Mouse (Mus musculus): ENCODE results near the gene Myh9.

The Myh9 gene

DNA sequence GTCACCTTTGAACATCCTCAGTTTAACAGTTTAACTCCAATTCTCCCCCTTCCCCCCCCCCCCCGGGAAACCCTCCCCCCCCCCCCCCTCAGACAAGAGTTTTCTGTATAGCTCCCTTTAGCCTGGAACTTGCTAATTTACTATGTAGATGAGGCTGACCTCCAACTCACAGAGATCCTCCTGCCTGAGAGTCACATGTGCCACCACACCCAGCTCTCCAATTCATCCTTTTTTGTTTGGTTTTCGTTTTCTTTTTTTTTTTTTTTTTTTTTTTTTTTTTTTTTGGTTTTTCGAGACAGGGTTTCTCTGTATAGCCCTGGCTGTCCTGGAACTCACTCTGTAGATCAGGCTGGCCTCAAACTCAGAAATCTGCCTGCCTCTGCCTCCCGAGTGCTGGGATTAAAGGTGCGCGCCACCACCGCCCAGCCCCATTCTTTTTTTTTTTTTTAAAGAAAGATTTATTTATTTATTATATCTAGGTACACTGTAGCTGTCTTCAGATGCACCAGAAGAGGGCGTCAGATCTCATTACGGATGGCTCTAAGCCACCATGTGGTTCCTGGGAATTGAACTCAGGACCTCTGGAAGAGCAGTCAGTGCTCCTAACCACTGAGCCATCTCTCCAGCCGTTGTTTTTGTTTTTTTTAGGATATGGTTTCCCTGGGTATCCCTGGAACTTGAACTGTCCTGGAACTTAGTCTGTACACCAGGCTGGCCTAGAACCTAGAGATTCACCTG lies 25.4 kb upstream of the Myh9 start:
- WGBS: 78% methylated on average over 9 of the region's 10 CpGs

DNA sequence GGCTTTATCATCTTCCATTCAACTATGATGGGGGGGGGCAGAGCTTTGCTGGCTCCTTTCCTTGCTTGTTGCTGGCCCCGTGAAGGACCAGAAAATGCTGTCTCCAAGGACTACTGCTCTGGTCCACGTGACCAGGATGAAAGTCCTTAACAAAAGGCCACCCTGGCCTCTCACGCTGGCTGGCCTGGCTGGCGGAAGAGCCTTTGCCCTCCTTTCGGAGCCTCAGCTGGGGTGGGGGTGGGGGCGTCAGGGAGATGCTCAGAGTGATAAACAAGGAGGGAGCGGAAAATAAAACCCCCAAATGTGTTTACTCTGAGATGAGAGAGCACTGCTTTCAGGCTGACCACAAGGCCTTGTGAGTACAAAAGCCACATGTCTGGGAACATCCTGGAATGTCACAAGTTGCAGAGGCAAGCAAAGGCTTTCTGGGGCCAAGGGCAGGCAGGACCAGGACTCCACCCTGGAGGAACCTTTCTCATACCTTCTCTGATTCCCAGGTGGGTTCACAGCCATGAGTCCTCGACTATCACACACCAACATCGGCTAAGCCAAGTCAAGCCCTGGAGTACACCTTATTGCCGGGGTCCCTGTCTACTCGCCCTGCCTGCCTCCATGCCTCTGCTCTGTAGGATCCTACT lies 24.7 kb upstream of the Myh9 start:
- 57% methylated on average over 11 of the region's 11 CpGs for WGBS

DNA sequence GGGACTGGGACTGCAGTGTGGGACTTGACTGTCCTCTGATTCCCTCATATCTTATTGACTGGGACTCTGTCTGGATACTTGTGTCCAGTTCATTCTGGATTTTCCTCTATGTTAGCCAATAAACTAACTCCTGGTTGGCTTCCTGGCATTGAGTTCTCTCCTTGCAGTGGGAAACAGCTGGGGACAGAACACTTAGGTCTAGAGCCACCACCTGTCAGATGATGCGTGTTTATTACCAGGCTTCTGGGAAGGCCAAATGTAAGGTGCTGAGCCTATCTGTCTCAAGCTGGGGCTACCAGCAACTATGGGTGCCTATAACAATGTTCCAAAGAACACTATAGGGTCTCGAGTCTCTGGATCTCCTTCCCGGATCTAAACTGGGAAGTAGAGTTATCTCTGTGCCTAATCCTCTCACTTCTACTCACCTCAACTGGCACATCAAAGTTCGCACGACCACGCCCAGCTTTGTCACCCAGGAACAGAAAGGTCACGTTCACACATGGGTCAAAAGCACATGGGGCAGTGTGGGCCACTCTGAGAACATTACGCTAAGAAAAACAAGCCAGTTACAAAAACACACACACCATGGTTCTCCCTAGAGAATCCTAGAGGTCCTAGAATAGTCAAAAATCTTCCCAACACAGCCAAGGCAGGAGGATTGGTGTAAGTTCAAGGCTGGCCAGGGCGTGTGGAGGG lies 22.2 kb upstream of the Myh9 start:
- WGBS: 90% methylated on average over 9 of the region's 9 CpGs

DNA sequence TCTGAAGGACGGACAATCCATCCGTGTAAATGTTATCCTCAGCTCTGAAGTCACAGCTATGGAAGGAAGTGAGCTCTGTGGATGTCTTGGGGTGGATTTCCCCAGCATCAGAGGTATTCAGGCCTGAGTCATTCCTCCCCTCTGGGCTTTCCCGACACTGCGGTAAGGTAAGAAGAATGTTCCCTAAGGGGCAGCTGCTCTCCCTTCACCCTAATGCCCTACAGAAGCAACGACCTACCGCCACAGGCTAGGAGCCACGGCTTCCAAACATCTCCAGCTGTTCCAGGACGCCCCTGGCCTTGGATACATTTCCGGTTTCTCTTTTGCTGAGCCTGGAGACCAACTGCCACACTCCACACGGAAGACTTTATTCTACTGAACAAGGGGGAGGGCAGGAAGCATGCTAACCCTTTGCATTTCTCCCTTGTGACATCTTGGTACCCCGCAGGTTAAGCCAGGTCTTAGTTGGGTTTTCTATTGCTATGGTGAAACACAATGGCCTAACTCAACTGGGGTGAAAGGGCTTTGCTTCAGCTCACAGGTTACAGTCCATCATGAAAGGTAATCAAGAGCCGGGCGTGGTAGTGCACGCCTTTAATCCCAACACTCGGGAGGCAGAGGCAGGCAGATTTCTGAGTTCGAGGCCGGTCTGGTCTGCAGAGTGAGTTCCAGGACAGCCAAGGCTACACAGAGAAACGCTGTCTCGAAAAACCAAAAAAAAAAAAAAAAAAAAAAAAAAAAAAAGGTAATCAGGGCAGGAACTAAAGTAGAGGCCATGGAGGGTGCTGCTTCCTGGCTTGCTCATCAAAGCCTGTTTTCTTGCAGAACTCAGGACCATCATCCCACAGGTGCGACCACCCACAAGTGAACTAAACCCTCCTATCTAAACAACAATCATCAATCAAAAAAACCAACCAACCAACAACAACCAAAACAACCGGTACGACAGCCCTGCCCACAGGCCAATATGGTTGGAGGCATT lies 21.3 kb upstream of the Myh9 start:
- 86% methylated on average over 22 of the region's 22 CpGs for WGBS

DNA sequence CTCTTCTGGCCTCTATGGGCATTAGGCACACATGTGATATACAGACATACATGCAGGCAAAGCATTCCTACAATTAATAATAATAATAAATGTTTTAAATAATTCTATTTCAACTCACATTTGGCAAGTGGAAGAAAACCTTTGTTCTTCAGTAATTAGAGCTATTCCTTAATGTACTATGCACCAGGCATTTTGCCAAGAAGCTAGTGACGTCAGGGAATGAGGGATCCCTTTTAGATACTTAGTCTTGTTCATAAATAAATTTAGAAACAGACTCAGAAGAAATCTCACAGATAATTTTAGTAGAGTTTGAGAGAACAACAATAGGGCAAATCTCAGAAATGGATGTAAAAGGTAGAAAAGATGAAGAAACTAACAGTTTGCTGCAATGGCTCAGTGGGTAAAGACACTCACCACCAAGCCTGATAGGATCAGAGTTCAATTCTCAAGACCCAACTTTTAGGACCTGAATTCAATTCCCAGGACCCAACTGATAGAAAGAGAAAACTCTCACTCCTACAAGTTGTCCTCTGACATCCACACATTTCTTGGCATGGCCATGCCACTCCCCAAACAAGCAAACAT lies 18.2 kb upstream of the Myh9 start:
- whole genome bisulfite sequencing: 13% methylated on average over 1 of the region's 1 CpGs

DNA sequence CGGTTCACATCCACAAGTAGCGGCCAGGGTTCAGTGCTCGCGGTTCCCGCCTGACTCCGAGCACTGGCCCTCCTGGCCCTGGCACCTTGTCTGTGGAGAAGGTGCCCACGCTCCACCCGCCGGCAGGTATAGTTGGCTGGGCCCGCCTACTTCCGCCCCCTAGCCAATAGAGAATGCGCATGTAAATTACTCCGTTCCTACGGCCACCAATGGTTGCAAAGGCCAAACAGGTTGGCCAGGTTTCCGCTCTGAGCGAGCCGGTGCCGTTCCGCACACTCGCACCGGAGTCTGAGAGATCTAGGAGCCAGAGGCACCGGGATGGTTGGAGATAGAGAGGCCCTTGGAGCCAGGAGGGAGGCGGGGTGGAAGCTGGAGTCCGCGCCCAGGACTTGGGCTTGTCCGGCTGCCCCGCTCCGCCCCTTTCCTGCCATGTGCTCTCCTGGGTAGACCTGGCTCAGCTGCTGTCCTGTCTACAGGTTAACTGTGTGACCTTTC lies 15.7 kb upstream of the Myh9 start:
- 12% methylated on average over 28 of the region's 28 CpGs for WGBS

DNA sequence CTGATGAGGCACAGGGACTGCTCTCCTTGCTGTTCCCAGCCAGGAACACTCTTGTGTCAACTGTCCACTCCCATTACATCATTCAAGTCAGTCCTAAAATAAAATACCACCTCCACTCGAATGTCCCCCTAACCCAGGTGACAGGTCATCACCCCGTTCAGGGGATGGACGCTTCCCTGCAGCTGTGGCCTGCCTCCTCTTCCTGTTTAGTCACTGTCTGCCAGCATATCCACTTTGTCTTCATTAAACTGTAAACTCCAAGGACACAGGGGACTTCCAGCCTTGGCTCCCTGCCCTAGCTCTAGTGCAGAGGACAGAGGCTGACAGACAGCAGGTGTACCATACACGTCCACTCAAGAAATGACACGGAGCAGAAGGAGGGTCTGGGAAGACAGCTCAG lies 14.6 kb upstream of the Myh9 start:
- WGBS: 64% methylated on average over 5 of the region's 5 CpGs

DNA sequence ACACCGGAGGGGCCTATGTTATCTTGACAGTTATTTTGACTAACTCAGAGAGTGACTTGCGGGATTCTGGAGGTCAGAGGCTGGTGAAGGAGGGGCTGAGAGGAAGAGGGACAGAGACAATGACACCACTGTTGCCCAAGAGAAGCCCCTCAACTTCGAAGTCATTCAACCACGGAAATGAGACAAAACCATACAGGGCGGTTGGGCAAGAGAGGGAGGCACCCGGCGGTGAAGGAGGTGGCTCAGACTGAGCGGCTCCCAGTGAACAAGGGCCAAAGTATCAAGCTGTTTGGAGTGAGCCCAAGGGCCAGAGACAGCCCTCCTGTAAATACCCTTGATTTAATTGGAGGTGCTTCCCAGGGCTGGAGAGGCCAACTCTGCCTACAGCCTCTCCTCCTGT lies 13.3 kb upstream of the Myh9 start:
- WGBS: 74% methylated on average over 8 of the region's 8 CpGs

DNA sequence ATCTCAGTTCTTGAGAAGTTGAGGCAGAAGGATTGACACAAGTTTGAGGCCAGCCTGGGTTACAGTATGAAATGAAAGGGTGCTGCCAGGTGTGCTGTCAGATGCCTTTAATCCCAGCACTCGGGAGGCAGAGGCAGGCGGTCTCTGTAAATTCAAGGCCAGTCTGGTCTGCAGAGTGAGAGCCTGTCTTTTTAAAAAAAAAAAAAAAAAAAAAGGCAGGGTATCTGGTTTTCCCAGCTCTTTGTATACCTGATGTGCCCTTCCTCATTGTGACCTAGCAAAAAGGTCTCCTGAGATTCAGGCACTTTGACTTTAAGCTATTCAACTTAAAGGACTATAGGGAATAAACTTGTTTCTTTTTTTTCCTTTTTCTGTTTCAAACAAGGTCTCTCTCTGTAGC lies 10.0 kb upstream of the Myh9 start:
- 92% methylated on average over 2 of the region's 2 CpGs for WGBS

DNA sequence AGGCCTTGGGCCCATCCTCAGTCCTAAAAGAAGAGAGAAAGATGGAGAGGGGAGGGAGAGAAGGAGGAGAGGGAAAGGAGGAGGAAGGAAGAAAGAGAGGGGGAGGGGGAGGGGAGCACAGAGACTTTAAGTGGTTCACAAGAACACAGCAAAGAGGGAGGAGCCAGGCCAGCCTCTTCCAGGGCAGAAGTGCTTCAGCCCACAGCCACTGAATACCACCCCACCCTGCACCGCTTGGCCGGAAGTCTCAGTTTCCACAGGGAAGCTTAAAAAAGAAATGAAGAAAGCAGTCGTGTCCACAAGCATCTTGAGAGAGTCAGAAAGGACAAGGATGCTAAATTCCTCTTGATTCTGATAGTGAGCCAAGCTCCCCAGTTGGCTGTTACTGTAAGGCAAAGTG lies 9.2 kb upstream of the Myh9 start:
- 50% methylated on average over 3 of the region's 3 CpGs for whole genome bisulfite sequencing

DNA sequence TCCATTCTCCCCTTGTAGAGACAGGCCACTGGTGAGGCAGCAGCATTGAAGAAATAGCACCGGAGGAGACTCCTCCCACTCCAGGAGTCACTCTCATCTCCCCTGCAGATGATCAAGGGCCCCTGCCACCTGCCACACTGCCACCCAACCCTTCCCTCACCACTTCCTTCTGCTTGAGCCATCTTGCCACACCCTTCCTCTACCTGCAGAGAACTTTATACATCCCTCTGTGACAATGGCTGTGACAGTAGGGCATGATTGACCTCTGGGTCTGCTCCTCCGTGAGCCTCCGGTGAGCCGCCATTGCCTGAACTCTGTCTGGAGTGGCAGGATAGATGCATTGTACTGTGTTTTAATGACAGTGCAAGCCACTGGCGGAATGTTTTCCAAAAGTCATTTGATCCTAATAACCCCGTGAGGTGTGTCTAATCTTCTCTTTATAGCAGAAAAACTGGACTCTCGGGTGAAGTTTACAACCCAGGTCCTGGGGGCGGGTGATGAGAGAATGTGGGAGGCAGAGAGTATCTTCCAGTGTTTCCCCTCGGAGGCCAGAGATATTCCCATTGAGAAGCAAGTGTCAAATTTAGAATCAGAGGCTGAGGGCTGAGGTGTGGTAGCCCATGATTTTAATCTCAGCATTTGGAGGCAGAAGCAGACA lies 7.7 kb upstream of the Myh9 start:
- WGBS: 88% methylated on average over 9 of the region's 9 CpGs

DNA sequence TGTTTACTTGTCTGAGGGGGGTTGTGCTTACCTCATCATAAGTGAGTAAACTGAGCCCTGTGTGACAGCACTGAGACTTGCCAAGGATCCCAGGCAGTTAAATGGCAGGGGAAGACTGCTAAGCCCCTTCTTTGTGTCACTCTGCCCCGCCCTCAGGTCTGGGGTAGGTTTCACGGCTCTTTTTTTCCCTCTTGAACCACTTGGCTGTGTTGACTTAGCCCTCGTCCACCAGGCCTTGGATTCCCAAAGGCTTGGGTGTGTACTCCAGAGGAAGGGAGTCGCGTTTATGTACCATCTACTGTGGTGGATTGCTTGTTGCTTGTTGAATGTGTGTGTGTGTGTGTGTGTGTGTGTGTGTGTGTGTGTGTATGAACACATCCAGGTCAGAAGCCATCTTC lies 7.1 kb upstream of the Myh9 start:
- 74% methylated on average over 5 of the region's 5 CpGs for WGBS

DNA sequence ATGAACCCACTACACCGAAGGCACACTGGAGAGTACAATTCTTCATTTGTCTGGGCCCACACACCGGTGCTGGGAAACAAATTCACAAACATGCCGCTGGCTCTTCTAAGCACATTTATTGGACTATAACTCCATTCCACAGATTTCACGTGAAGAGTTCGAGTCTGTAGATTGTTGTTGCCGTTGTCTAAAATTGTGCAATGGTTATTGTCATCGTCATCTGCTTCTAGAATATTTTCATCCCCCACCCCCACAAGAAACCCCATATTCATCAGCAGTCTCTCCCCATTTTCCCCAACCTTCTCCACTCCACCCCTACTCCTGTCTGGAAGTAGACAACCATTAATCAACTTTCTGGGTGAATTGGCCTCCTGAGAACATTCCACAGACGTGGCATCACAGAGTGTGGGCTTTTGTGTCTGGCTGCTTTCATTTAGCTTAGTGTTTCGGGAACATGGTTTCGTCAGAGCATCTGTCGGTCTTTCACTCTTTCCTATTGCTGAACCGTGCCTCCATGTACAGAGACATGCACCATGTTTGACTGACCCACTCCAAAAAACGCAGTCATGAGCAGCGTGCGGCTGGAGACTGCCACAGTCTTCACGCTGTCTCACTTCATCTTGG lies 6.6 kb upstream of the Myh9 start:
- 74% methylated on average over 16 of the region's 16 CpGs for WGBS

DNA sequence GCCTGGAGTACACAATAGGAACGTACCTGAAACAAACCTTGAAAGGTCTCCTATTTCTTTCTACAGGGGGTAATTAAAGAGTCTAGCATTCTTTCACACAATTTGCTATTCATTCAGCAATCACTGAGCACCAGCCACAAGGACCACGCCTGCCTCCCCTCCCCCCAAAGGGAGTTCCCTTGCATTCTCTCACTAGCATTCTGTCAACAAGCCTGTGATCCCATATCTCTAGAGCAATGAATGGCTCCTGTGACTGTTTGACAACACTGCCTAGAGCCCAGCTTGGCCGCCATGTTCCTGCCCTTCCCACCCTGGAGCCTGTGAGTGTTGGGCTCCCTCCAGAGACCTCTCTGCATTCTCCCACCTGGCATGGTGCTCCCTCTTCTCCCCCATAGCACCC lies 5.9 kb upstream of the Myh9 start:
- 78% methylated on average over 3 of the region's 3 CpGs for WGBS

DNA sequence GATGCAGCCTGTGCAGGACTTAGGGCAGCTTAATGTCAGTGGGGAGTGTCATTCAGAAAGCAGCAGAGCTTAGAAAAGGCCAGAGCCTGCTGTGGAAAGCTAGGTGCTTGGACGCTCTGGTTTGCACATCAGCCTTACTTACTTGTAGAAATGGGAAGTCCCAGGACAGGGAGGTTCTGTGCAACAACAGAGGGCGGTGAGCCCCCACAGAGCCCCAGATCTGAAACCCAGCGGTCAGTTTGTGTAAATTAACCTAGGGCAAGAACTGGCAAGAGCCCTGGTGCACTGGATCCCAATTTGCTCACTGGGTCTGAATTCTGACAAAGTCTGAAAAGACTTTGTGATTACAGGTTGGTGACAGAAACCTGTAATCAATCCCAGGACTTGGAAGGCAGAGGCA lies 5.1 kb upstream of the Myh9 start:
- WGBS: 88% methylated on average over 3 of the region's 3 CpGs

DNA sequence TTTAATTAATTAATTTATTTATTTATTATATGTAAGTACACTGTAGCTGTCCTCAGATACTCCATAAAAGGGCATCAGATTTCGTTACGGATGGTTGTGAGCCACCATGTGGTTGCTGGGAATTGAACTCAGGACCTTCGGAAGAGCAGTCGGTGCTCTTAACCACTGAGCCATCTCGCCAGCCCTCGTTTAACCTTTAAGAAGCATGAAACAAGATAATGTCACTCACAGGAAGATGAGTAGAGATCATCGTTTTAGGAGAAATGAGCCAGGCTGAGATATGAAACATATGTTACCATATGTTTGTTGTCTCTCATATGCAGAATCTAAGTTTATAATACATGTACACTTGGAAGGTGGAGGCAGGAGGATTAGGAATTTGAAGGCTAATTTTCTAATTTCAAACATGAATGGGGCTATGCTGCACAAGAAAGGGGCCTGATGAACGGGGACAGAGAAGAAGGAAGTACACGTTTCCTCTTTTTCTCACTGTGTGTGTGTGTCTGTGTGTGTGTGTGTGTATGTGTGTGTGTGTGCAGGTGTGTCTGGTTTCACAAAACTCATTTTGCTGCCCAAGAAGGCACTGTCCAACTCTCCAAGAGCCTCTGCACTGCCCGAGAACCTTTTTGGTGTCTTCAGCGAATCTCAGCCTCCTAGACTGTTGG lies 4.1 kb upstream of the Myh9 start:
- 82% methylated on average over 11 of the region's 11 CpGs for WGBS

DNA sequence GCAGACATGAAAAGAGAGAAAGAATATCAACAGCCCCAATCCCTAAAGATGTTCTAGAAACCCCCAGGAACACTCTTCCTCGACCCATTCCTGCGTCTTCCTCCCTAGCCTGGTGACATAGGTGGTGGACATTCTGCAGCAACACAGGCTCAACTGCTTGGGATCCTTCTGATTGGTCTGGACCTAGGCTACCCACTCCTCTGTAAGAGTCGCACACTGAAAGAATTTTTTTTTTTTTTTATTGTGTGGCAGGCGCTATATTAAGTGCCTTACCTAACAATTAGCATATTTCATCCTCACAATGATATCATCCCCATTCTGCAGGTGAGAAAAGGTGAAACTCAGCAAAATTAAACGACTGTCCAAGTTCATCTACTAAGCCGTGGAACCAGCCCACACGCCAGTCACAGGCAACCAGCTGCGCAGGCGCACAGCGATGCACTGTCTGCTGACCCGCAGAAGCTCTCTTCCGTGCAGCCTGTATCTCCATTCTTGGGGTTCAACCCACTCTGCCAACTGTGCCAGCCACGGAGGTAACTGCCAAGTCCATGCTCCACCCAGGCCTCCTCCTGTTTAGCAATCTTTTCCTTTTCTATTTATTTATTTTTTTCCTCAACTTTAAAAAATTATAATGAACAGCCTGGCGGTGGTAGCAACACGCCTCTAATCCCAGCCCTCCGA lies 3.1 kb upstream of the Myh9 start:
- WGBS: 71% methylated on average over 16 of the region's 16 CpGs

DNA sequence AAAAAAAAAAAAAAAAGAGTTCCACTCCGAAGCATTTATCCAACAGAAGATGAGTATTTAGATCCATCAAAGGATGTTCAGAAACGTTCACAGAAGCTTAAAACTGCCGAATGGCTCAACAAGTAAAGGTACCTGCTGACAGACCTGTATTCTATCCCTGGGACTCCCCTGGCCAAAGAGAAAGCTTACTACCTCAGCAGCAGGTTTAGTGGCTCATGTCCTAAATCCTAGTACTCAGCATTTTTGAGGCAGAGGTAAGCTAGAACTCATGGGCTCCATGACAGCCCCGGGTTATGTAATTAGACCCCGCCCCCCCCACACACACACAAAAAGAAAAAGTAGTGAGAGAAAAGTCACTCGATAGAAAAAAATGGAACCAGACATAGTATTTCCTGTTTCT lies 2.1 kb upstream of the Myh9 start:
- 68% methylated on average over 6 of the region's 6 CpGs for WGBS

DNA sequence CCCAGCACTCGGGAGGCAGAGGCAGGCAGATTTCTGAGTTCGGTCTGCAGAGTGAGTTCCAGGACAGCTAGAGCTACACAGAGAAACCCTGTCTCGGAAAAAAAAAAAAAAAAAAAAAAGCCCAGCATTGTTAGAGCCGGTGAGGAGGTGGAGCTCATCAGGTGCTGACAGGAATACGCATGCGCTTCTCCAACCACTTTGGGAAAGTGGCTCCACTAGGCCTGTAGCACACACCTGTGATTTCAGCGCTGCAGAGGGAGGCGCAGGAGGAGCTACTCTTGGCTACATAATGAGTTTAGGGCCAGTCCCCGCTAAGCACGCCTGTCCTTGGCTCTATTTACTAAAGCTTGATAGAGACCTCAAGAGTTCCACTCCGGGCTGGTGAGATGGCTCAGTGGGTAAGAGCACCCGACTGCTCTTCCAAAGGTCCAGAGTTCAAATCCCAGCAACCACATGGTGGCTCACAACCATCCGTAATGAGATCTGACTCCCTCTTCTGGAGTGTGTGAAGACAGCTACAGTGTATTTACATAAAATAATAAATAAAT lies 1.6 kb upstream of the Myh9 start:
- WGBS: 84% methylated on average over 13 of the region's 13 CpGs

Measured in cerebral cortex, adult 2 months (tissue).